Mouse (Mus musculus) myocyte (in vitro differentiated cells): Measurements from ENCODE around the gene Gm2075.
"Not testable (repeated sequence)": the region's sequence is repeated elsewhere in the genome, so short reads cannot be mapped to it uniquely, and the experiment has no call there.

ENCODE experiments used
- CEBPB ChIP-seq: IDR thresholded peaks from 2 replicates; pipeline ENCODE4 v1.6.1; 2011; ENCODE audit warnings: mild to moderate bottlenecking, moderate library complexity; ENCODE audit not compliant: poor library complexity, insufficient read depth, severe bottlenecking
- E2F4 ChIP-seq: IDR thresholded peaks from one replicate; pipeline ENCODE4 v1.6.1; 2011; ENCODE audit warnings: mild to moderate bottlenecking, control low read depth, moderate library complexity; ENCODE audit not compliant: insufficient read depth
- MAX ChIP-seq: IDR thresholded peaks from one replicate; pipeline ENCODE4 v1.6.1; 2011; ENCODE audit warnings: low read depth, mild to moderate bottlenecking, control low read depth
- MYOD1 ChIP-seq, 3 experiments: IDR thresholded peaks; one replicate each; pipeline ENCODE4 v1.6.1; 2011; ENCODE audit warnings: control low read depth in 2 of 3, low read depth in 2 of 3, mild to moderate bottlenecking in 2 of 3, moderate library complexity in 1 of 3; ENCODE audit not compliant: insufficient read length in 2 of 3, control insufficient read depth in 1 of 3
- MYOG ChIP-seq, 3 experiments: IDR thresholded peaks; one replicate each; pipeline ENCODE4 v1.6.1; 2011; ENCODE audit warnings: control low read depth in 2 of 3, low read depth in 2 of 3, mild to moderate bottlenecking in 2 of 3; ENCODE audit not compliant: insufficient read length in 2 of 3, control insufficient read depth in 1 of 3, insufficient read depth in 1 of 3
- POLR2A ChIP-seq: IDR thresholded peaks from one replicate; pipeline ENCODE4 v1.6.1; 2011; ENCODE audit warnings: low read depth, mild to moderate bottlenecking, control low read depth, moderate library complexity; ENCODE audit not compliant: insufficient read length
- POLR2AphosphoS2 ChIP-seq: IDR thresholded peaks from one replicate; pipeline ENCODE4 v1.6.1; 2011; ENCODE audit warnings: low read depth, control low read depth; ENCODE audit not compliant: insufficient read length
- REST ChIP-seq: IDR thresholded peaks from one replicate; pipeline ENCODE4 v1.6.1; 2011; ENCODE audit warnings: mild to moderate bottlenecking, control low read depth, moderate library complexity; ENCODE audit not compliant: insufficient read depth, insufficient read length
- SRF ChIP-seq: IDR thresholded peaks from one replicate; pipeline ENCODE4 v1.6.1; 2011; ENCODE audit warnings: low read depth; ENCODE audit not compliant: control insufficient read depth, insufficient read length
- TCF12 ChIP-seq: IDR thresholded peaks from one replicate; pipeline ENCODE4 v1.6.1; 2011; ENCODE audit warnings: mild to moderate bottlenecking, control low read depth; ENCODE audit not compliant: poor library complexity, insufficient read depth, severe bottlenecking
- TCF3 ChIP-seq: IDR thresholded peaks from one replicate; pipeline ENCODE4 v1.6.1; 2011; ENCODE audit warnings: low read depth, control low read depth; ENCODE audit not compliant: insufficient read length
- USF1 ChIP-seq: IDR thresholded peaks from one replicate; pipeline ENCODE4 v1.6.1; 2011; ENCODE audit warnings: low read depth, mild to moderate bottlenecking, control low read depth, moderate library complexity

DNA sequence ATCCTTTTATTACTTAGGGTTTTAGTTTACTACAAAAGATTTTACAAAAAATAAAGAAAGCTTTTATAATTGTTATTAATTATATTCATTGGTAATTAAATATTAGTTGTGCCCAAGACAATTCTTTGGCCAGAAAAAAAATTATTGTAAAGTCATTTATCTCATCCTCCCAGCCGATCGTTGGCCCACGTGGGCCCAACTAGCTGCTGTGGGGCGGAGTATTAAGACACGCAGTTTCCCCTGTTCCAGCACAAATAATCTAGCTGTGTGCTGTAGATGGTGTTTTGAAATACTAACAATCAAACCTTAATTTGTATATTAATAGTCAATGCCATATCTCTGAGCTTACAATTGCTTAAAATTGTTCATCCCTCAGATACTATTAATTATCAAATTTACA, 20.6 kb downstream of the Gm2075 start:
- TF ChIP-seq POLR2A; MYOD1 (IDR thresholded peaks at IDR 0.05; ENCODE audit: control insufficient read depth in 1 of 3, insufficient read length in 2 of 3, low read depth in 2 of 3); POLR2AphosphoS2; USF1; E2F4; MYOG (IDR thresholded peaks at IDR 0.05; ENCODE audit: control insufficient read depth in 1 of 3, insufficient read depth in 1 of 3, insufficient read length in 2 of 3, low read depth in 2 of 3); TCF12; CEBPB; MAX; SRF; REST; TCF3: not testable (repeated sequence)
